Mouse (Mus musculus): Measurements from ENCODE around the gene Msi2. TPM values are rescaled to one million over a fixed set of nuclear protein-coding genes. Genes with fewer than 3 reads are reported as not detected.

Gene Msi2
- total RNA-seq, 4 experiments from 2014 or later, result 129 to 155 (median 139) TPM

GRCm38 (mm10) chr11:88408305-88408704 lies 310.0 kb downstream of the Msi2 start:
- DNase-seq (ENCODE audit: low spot score in 2 of 2), result no peak

- DNase-seq (ENCODE audit: low spot score in 2 of 2), result no peak
Measured at GRCm38 (mm10) chr11:88406408-88406915, 311.9 kb downstream of the Msi2 start.

GRCm38 (mm10) chr11:88404816-88405613 lies 313.3 kb downstream of the Msi2 start:
- peak; percentile 23 to 83 for DNase-seq (ENCODE audit: low spot score in 2 of 2)

- DNase-seq (ENCODE audit: low spot score in 2 of 2), result no peak
Measured at GRCm38 (mm10) chr11:88404247-88404677, 314.1 kb downstream of the Msi2 start.

- DNase-seq (ENCODE audit: low spot score in 2 of 2), result no peak
Measured at GRCm38 (mm10) chr11:88402290-88402689, 316.0 kb downstream of the Msi2 start.

GRCm38 (mm10) chr11:88401333-88401732 lies 317.0 kb downstream of the Msi2 start:
- no peak for DNase-seq (ENCODE audit: low spot score in 2 of 2)

GRCm38 (mm10) chr11:88400926-88401325 lies 317.4 kb downstream of the Msi2 start:
- no peak for DNase-seq (ENCODE audit: low spot score in 2 of 2)

- no peak for DNase-seq (ENCODE audit: low spot score in 2 of 2)
Measured at GRCm38 (mm10) chr11:88400235-88400634, 318.1 kb downstream of the Msi2 start.

- DNase-seq (ENCODE audit: low spot score in 2 of 2), result no peak
Measured at GRCm38 (mm10) chr11:88399431-88399830, 318.9 kb downstream of the Msi2 start.

- DNase-seq (ENCODE audit: low spot score in 2 of 2), result no peak
Measured at GRCm38 (mm10) chr11:88399028-88399427, 319.3 kb downstream of the Msi2 start.

- no peak for DNase-seq (ENCODE audit: low spot score in 2 of 2)
Measured at GRCm38 (mm10) chr11:88395076-88395990, 323.0 kb downstream of the Msi2 start.

GRCm38 (mm10) chr11:88394341-88395075 lies 323.8 kb downstream of the Msi2 start:
- DNase-seq (ENCODE audit: low spot score in 2 of 2), result no peak

GRCm38 (mm10) chr11:88392715-88393114 lies 325.6 kb downstream of the Msi2 start:
- DNase-seq (ENCODE audit: low spot score in 2 of 2), result no peak

- no peak for DNase-seq (ENCODE audit: low spot score in 2 of 2)
Measured at GRCm38 (mm10) chr11:88391181-88391814, 327.0 kb downstream of the Msi2 start.

GRCm38 (mm10) chr11:88389530-88389929 lies 328.8 kb downstream of the Msi2 start:
- no peak for DNase-seq (ENCODE audit: low spot score in 2 of 2)

GRCm38 (mm10) chr11:88386916-88387315 lies 331.4 kb downstream of the Msi2 start:
- no peak for DNase-seq (ENCODE audit: low spot score in 2 of 2)

GRCm38 (mm10) chr11:88382449-88382848 lies 335.9 kb downstream of the Msi2 start:
- no peak for DNase-seq (ENCODE audit: low spot score in 2 of 2)

GRCm38 (mm10) chr11:88381145-88381909 lies 337.0 kb downstream of the Msi2 start:
- no peak for DNase-seq (ENCODE audit: low spot score in 2 of 2)

- DNase-seq (ENCODE audit: low spot score in 2 of 2), result no peak
Measured at GRCm38 (mm10) chr11:88379635-88380034, 338.7 kb downstream of the Msi2 start.

Measured in left cerebral cortex, adult 8-10 months (tissue).